Mouse (Mus musculus) kidney, postnatal 25 days (tissue): ENCODE results near the gene Vegfb.
A peak's percentile ranks its signal among the peaks of the same experiment; 100 is the strongest.

ENCODE experiments used
- DNase-seq, 2 experiments: peaks; one replicate each; pipeline ENCODE4 v3.0.0; 2021; ENCODE audit warnings: mixed read lengths in 2 of 2

Vegfb gene

GRCm38 (mm10) chr19:6992011-6992858 lies 4.8 kb upstream of the Vegfb start, which contains the start of gene Dnajc4:
Gene Dnajc4, minus strand, starts transcription at chr19:6992572.
- DNase-seq, result peak in 1 of 2 experiments; percentile 98

- peak in 1 of 2 experiments; percentile 26 for DNase-seq
Measured at GRCm38 (mm10) chr19:6991166-6991565, 3.7 kb upstream of the Vegfb start.

- DNase-seq, result peak in 1 of 2 experiments; percentile 33
Measured at GRCm38 (mm10) chr19:6990712-6991111, 3.3 kb upstream of the Vegfb start.

GRCm38 (mm10) chr19:6989251-6989650 lies 1.8 kb upstream of the Vegfb start:
- no peak for DNase-seq

- no peak for DNase-seq
Measured at GRCm38 (mm10) chr19:6987904-6988285, 444 bp upstream of the Vegfb start.

- no peak for DNase-seq
Measured at GRCm38 (mm10) chr19:6985951-6986708, 1.3 kb downstream of the Vegfb start.

GRCm38 (mm10) chr19:6985300-6985699 lies 2.2 kb downstream of the Vegfb start:
- no peak for DNase-seq

GRCm38 (mm10) chr19:6983621-6984020 lies 3.8 kb downstream of the Vegfb start:
- DNase-seq, result no peak

GRCm38 (mm10) chr19:6981465-6981864 lies 6.0 kb downstream of the Vegfb start:
- no peak for DNase-seq

- peak; percentile 99 for DNase-seq
Measured at GRCm38 (mm10) chr19:6980381-6981093, 6.9 kb downstream of the Vegfb start, which contains the start of gene Fkbp2. Gene Fkbp2, minus strand, starts transcription at chr19:6980501.

- DNase-seq, result peak; percentile 100
Measured at GRCm38 (mm10) chr19:6979486-6980380, 7.7 kb downstream of the Vegfb start.

GRCm38 (mm10) chr19:6979001-6979479 lies 8.4 kb downstream of the Vegfb start:
- DNase-seq, result no peak

- no peak for DNase-seq
Measured at GRCm38 (mm10) chr19:6978639-6978974, 8.8 kb downstream of the Vegfb start.

GRCm38 (mm10) chr19:6977759-6978638 lies 9.5 kb downstream of the Vegfb start:
- DNase-seq, result no peak

GRCm38 (mm10) chr19:6975537-6976521 lies 11.6 kb downstream of the Vegfb start, which contains the start of gene Plcb3:
Gene Plcb3, minus strand, starts transcription at chr19:6976470.
- peak; percentile 51 to 84 for DNase-seq

- peak; percentile 88 to 92 for DNase-seq
Measured at GRCm38 (mm10) chr19:6974211-6975205, 12.9 kb downstream of the Vegfb start, which contains the start of gene Ppp1r14b. Gene Ppp1r14b, plus strand, starts transcription at chr19:6974968.

GRCm38 (mm10) chr19:6973581-6974190 lies 13.8 kb downstream of the Vegfb start:
- no peak for DNase-seq
